ENCODE assay signal across 11 mouse cellular contexts in genomic region chr13:56109703-56110102, GRCm38 (mm10). TPM values are rescaled to one million over a fixed set of nuclear protein-coding genes. Genes with fewer than 3 reads are reported as not detected.
A peak's percentile ranks its signal among the peaks of the same experiment; 100 is the strongest.
DNase-seq lines count a peak whose midpoint lies in the region; ATAC-seq and TF ChIP-seq lines count a peak whose summit lies in the region.
"Had no signal": no experiment of that assay in that cellular context is flagged by ENCODE, and none has a peak within 500 bp of the region (broad histone marks: within the 10 kb centered on the region; RNA-seq: fewer than 3 reads in every experiment).

No protein-coding gene starts in this region.

- no peak overlapping the region for H3K4me3 ChIP-seq in forebrain, embryonic 14.5 days (ENCODE audit: low read depth, low read length)
- H3K4me3 ChIP-seq in forebrain, postnatal 0 days (ENCODE audit: low read depth, low read length), result no peak overlapping the region
- no peak overlapping the region for H3K4me3 ChIP-seq in kidney, embryonic 14.5 days (ENCODE audit: low read length)
- H3K4me3 ChIP-seq in ES-Bruce4 (ENCODE audit: low read depth, low read length), result no peak overlapping the region
- H3K4me3 ChIP-seq in limb, embryonic 10.5 days, result no peak overlapping the region
- H3K4me3 ChIP-seq in cerebellum, adult 2 months (replicated peaks; ENCODE audit: insufficient read depth, low read depth, low read length), result no peak overlapping the region
- H3K4me3 ChIP-seq: erythroblast, embryonic 14.5 days had no signal

- no peak for TF ChIP-seq POLR2A in ES-Bruce4 (IDR thresholded peaks at IDR 0.05; ENCODE audit: insufficient read depth, low read length)
- TF ChIP-seq POLR2A in cerebellum, adult 2 months (IDR thresholded peaks at IDR 0.05; ENCODE audit: borderline replicate concordance, insufficient read depth, low read length), result no peak

- H3K27ac ChIP-seq in forebrain, embryonic 14.5 days (ENCODE audit: low read depth, low read length), result no peak overlapping the region
- H3K27ac ChIP-seq in forebrain, postnatal 0 days (ENCODE audit: low read depth, low read length), result no peak overlapping the region
- H3K27ac ChIP-seq in kidney, embryonic 14.5 days (ENCODE audit: low read depth, low read length), result peak overlapping the region; percentile 43; the same call in 1 of the 2 replicates
- no peak overlapping the region; the same call in 1 of the 2 replicates for H3K27ac ChIP-seq in ES-Bruce4 (ENCODE audit: insufficient read depth, low read length)
- H3K27ac ChIP-seq in limb, embryonic 10.5 days, result peak overlapping the region; percentile 27; the same call in 1 of the 2 replicates
- H3K27ac ChIP-seq in cerebellum, adult 2 months (ENCODE audit: insufficient read depth, low read length), result no peak overlapping the region

- H3K36me3 ChIP-seq in forebrain, embryonic 14.5 days (ENCODE audit: control insufficient read depth, insufficient read depth, low read length), result peaks cover 36% of the 10 kb centered on the region
- H3K36me3 ChIP-seq in forebrain, postnatal 0 days (ENCODE audit: insufficient read depth), result 0 out of 2 replicates have a peak, but pooled peaks cover 8% of the 10 kb centered on the region
- peaks cover 21% of the 10 kb centered on the region; the same call in 1 of the 2 replicates for H3K36me3 ChIP-seq in kidney, embryonic 14.5 days (ENCODE audit: control insufficient read depth, insufficient read depth, low read length)
- H3K36me3 ChIP-seq in ES-Bruce4 (ENCODE audit: control insufficient read depth, insufficient read depth, low read length, poor library complexity, severe bottlenecking), result no peaks in the 10 kb centered on the region
- H3K36me3 ChIP-seq in limb, embryonic 10.5 days, result peaks cover 99% of the 10 kb centered on the region

- H3K4me2 ChIP-seq in forebrain, embryonic 14.5 days (ENCODE audit: low read length), result no peak overlapping the region
- H3K4me2 ChIP-seq in forebrain, postnatal 0 days (ENCODE audit: low read depth), result no peak overlapping the region
- H3K4me2 ChIP-seq in kidney, embryonic 14.5 days (replicated peaks; ENCODE audit: low read depth, low read length), result no peak overlapping the region

- no peak for DNase-seq in forebrain, embryonic 14.5 days (ENCODE audit: low spot score)
- DNase-seq in forebrain, postnatal 0 days, result no peak
- no peak for DNase-seq in kidney, postnatal 25 days
- DNase-seq in limb, embryonic 10.5 days (ENCODE audit: low spot score), result no peak
- DNase-seq in cerebellum, adult 2 months, result no peak
- DNase-seq: gastrocnemius, postnatal 10 days; kidney, adult 18-20 months had no signal

- TF ChIP-seq EP300 in ES-Bruce4 (IDR thresholded peaks at IDR 0.05; ENCODE audit: insufficient read depth, low read depth, low read length), result peak; percentile 87

- peaks cover 25% of the 10 kb centered on the region for H3K4me1 ChIP-seq in forebrain, embryonic 14.5 days (ENCODE audit: control insufficient read depth, insufficient read depth, low read length)
- H3K4me1 ChIP-seq in forebrain, postnatal 0 days (ENCODE audit: insufficient read depth), result peaks cover 9% of the 10 kb centered on the region; the same call in 1 of the 2 replicates
- H3K4me1 ChIP-seq in kidney, embryonic 14.5 days (ENCODE audit: control insufficient read depth, insufficient read depth, low read length), result peaks cover 60% of the 10 kb centered on the region
- peaks cover 24% of the 10 kb centered on the region for H3K4me1 ChIP-seq in ES-Bruce4 (ENCODE audit: control insufficient read depth, insufficient read depth, low read length)
- H3K4me1 ChIP-seq in limb, embryonic 10.5 days, result peaks cover 77% of the 10 kb centered on the region
- peaks cover 41% of the 10 kb centered on the region for H3K4me1 ChIP-seq in cerebellum, adult 2 months (ENCODE audit: control insufficient read depth, insufficient read depth, low read length)

- 0 out of 2 replicates have a peak overlapping the region, but pooled peaks have one; percentile 13 for H3K9ac ChIP-seq in forebrain, embryonic 14.5 days (ENCODE audit: low read length)
- H3K9ac ChIP-seq in forebrain, postnatal 0 days, result no peak overlapping the region
- peak overlapping the region; percentile 12; the same call in 1 of the 2 replicates for H3K9ac ChIP-seq in kidney, embryonic 14.5 days (ENCODE audit: low read depth, low read length)
- no peak overlapping the region for H3K9ac ChIP-seq in ES-Bruce4 (ENCODE audit: low read depth, poor library complexity, severe bottlenecking)

- WGBS in forebrain, embryonic 14.5 days, result 82% methylated on average over 4 of the region's 4 CpGs
- 81% methylated on average over 4 of the region's 4 CpGs for WGBS in forebrain, postnatal 0 days
- WGBS in kidney, embryonic 14.5 days, result 65% methylated on average over 4 of the region's 4 CpGs
- WGBS in limb, embryonic 10.5 days, result 86% methylated on average over 4 of the region's 4 CpGs
- 86% methylated on average over 4 of the region's 4 CpGs for WGBS in cerebellum, adult 2 months

- H3K27me3 ChIP-seq in forebrain, embryonic 14.5 days (replicated peaks; ENCODE audit: control insufficient read depth, insufficient read depth, low read length), result no peaks in the 10 kb centered on the region
- H3K27me3 ChIP-seq in forebrain, postnatal 0 days (ENCODE audit: insufficient read depth, low read length), result no peaks in the 10 kb centered on the region
- H3K27me3 ChIP-seq in kidney, embryonic 14.5 days (ENCODE audit: control insufficient read depth, insufficient read depth, low read length), result no peaks in the 10 kb centered on the region
- no peaks in the 10 kb centered on the region for H3K27me3 ChIP-seq in ES-Bruce4 (ENCODE audit: control insufficient read depth, insufficient read depth, low read length, poor library complexity, severe bottlenecking)
- no peaks in the 10 kb centered on the region for H3K27me3 ChIP-seq in limb, embryonic 10.5 days (ENCODE audit: low read depth, poor library complexity, severe bottlenecking)
- H3K27me3 ChIP-seq in cerebellum, adult 2 months (ENCODE audit: control insufficient read depth, insufficient read depth, low read length), result no peaks in the 10 kb centered on the region

- no peak for TF ChIP-seq CTCF in forebrain, postnatal 0 days (IDR thresholded peaks at IDR 0.05; ENCODE audit: low read depth)
- no peak for TF ChIP-seq CTCF in ES-Bruce4 (IDR thresholded peaks at IDR 0.05; ENCODE audit: low read depth, low read length)
- no peak for TF ChIP-seq CTCF in cerebellum, adult 2 months (IDR thresholded peaks at IDR 0.05; ENCODE audit: borderline replicate concordance, insufficient read depth, low read depth, low read length)

- ATAC-seq in forebrain, embryonic 14.5 days, result no peak
- ATAC-seq in forebrain, postnatal 0 days, result no peak
- no peak for ATAC-seq in kidney, embryonic 14.5 days (ENCODE audit: low FRiP score, low TSS enrichment)
- ATAC-seq in cerebellum, adult (ENCODE audit: insufficient number of reproducible peaks, low FRiP score, low TSS enrichment), result no peak

- no peaks in the 10 kb centered on the region for H3K9me3 ChIP-seq in forebrain, embryonic 14.5 days (replicated peaks; ENCODE audit: control insufficient read depth, low read length)
- H3K9me3 ChIP-seq in forebrain, postnatal 0 days (ENCODE audit: low read length), result no peaks in the 10 kb centered on the region
- no peaks in the 10 kb centered on the region for H3K9me3 ChIP-seq in kidney, embryonic 14.5 days (ENCODE audit: control insufficient read depth, low read length)
- no peaks in the 10 kb centered on the region for H3K9me3 ChIP-seq in ES-Bruce4 (replicated peaks; ENCODE audit: control insufficient read depth, insufficient read depth, low read length, poor library complexity, severe bottlenecking)
- H3K9me3 ChIP-seq in limb, embryonic 10.5 days (replicated peaks), result no peaks in the 10 kb centered on the region

RNA-seq across cellular contexts. Expression of gene H2afy, which starts 26.5 kb away (rescaled TPM):
- polyA plus RNA-seq in forebrain, embryonic 14.5 days (2014; fragmentation: Nextera tagmentation; extraction: Ambion mirVana), result 422 and 438 TPM in 2 replicates
- 151 and 181 TPM in 2 replicates for total RNA-seq in forebrain, postnatal 0 days (2014; rRNA removed)
- 169 and 171 TPM in 2 replicates for polyA plus RNA-seq in forebrain, postnatal 0 days (2015; fragmentation: Nextera tagmentation; extraction: Ambion mirVana)
- 440 and 481 TPM in 2 replicates for polyA plus RNA-seq in kidney, embryonic 14.5 days (2014; fragmentation: Nextera tagmentation; extraction: Ambion mirVana)
- polyA plus RNA-seq in ES-Bruce4 (2011; ENCODE audit: insufficient read depth, insufficient read length, low read depth, missing spikeins), result 222 and 240 TPM in 2 replicates
- 642 and 645 TPM in 2 replicates for polyA plus RNA-seq in limb, embryonic 10.5 days (2016; fragmentation: Nextera tagmentation; extraction: Ambion mirVana)
- 152 and 166 TPM in 2 replicates for polyA plus RNA-seq in cerebellum, adult 2 months (2012; rRNA removed)

Comparison
In these comparisons a context has a peak if more than half of its experiments do, and no peak if none do; other contexts are left out.
1. H3K9ac ChIP-seq: peak in forebrain, embryonic 14.5 days (single experiment) and kidney, embryonic 14.5 days (single experiment); none in forebrain, postnatal 0 days (single experiment) and ES-Bruce4 (single experiment).
2. H3K27ac ChIP-seq: peak in kidney, embryonic 14.5 days (single experiment) and limb, embryonic 10.5 days (single experiment); none in forebrain, embryonic 14.5 days (single experiment), forebrain, postnatal 0 days (single experiment), ES-Bruce4 (single experiment) and cerebellum, adult 2 months (single experiment).